Mouse (Mus musculus) neural tube, embryonic 15.5 days (tissue): ENCODE measurements around the gene Gstp1. TPM values are rescaled to one million over a fixed set of nuclear protein-coding genes. Genes with fewer than 3 reads are reported as not detected.

ENCODE experiments used
- ATAC-seq: fragments of 200-750 bp; cut with Nextera tagmentation; 2 replicates; pipeline ENCODE4 v1.8.0; 2017; ENCODE audit warnings: mild to moderate bottlenecking, moderate TSS enrichment, moderate library complexity; ENCODE audit not compliant: low FRiP score
- H3K27ac ChIP-seq: fragments of 300-500 bp; sonication (generic); replicated peaks from 2 replicates; pipeline ENCODE4 v1.5.1; 2015; ENCODE audit warnings: mild to moderate bottlenecking, inconsistent platforms
- H3K27me3 ChIP-seq: fragments of 300-500 bp; sonication (generic); replicated peaks from 2 replicates; pipeline ENCODE4 v1.6.1; 2015; ENCODE audit warnings: inconsistent platforms
- H3K36me3 ChIP-seq: fragments of 300-500 bp; sonication (generic); 2 replicates; pipeline ENCODE4 v1.6.1; 2015; ENCODE audit warnings: inconsistent platforms
- H3K4me1 ChIP-seq: fragments of 300-500 bp; sonication (generic); 2 replicates; pipeline ENCODE4 v1.6.1; 2015; ENCODE audit warnings: inconsistent platforms
- H3K4me2 ChIP-seq: fragments of 300-500 bp; sonication (generic); 2 replicates; pipeline ENCODE4 v1.6.1; 2015; ENCODE audit warnings: inconsistent platforms, mild to moderate bottlenecking, moderate library complexity
- H3K4me3 ChIP-seq: fragments of 300-500 bp; sonication (generic); replicated peaks from 2 replicates; pipeline ENCODE4 v1.5.1; 2015; ENCODE audit warnings: mild to moderate bottlenecking, inconsistent platforms
- H3K9ac ChIP-seq: fragments of 300-500 bp; sonication (generic); replicated peaks from 2 replicates; pipeline ENCODE4 v1.6.1; 2015; ENCODE audit warnings: mild to moderate bottlenecking, inconsistent platforms
- H3K9me3 ChIP-seq: fragments of 300-500 bp; sonication (generic); replicated peaks from 2 replicates; pipeline ENCODE4 v1.6.1; 2016; ENCODE audit warnings: inconsistent platforms
- WGBS: fragments of 180-500 bp; shearing (Covaris S2); methylation state at CpG from one replicate; pipeline ENCODE4 v1.1.7; 2015; ENCODE audit warnings: mixed read lengths; 5-methylcytosine and 5-hydroxymethylcytosine counted together
- polyA plus RNA-seq: library from polyadenylated mRNA; unstranded; fragments of >200 nt; fragmentation: Nextera tagmentation; extraction: Ambion mirVana; gene quantifications from 2 replicates; pipeline ENCODE4 v1.2.1, GENCODE M21; 2015

Gstp1 gene
- polyA plus RNA-seq, 1 experiment from 2014 or later: 552 TPM

GRCm38 (mm10) chr19:4033298-4033697 lies 4.5 kb downstream of the Gstp1 start:
- 80% methylated on average over 3 of the region's 3 CpGs for WGBS
- no peak for ATAC-seq

GRCm38 (mm10) chr19:4032668-4033067 lies 5.1 kb downstream of the Gstp1 start:
- Histone ChIP-seq H3K36me3 (0 out of 2 replicates have a peak, but pooled peaks cover 2% of the 10 kb centered on the region), H3K4me1 (peaks cover 14% of the 10 kb centered on the region), H3K4me2 (no peak overlapping the region), H3K9me3 (no peaks in the 10 kb centered on the region), H3K9ac (no peak overlapping the region), H3K4me3 (no peak overlapping the region), H3K27me3 (no peaks in the 10 kb centered on the region), H3K27ac (no peak overlapping the region)
- ATAC-seq: no peak
- WGBS: 76% methylated on average over 7 of the region's 7 CpGs

More at GRCm38 (mm10) chr19:4033298-4033697, 4.5 kb downstream of the Gstp1 start:
- H3K9me3 ChIP-seq: no peaks in the 10 kb centered on the region
- H3K4me1 ChIP-seq: peaks cover 18% of the 10 kb centered on the region
- H3K27me3 ChIP-seq: no peaks in the 10 kb centered on the region
- H3K4me2 ChIP-seq: no peak overlapping the region
- H3K36me3 ChIP-seq: 0 out of 2 replicates have a peak, but pooled peaks cover 2% of the 10 kb centered on the region
- H3K9ac ChIP-seq: no peak overlapping the region
- H3K27ac ChIP-seq: no peak overlapping the region
- no peak overlapping the region for H3K4me3 ChIP-seq

DNA sequence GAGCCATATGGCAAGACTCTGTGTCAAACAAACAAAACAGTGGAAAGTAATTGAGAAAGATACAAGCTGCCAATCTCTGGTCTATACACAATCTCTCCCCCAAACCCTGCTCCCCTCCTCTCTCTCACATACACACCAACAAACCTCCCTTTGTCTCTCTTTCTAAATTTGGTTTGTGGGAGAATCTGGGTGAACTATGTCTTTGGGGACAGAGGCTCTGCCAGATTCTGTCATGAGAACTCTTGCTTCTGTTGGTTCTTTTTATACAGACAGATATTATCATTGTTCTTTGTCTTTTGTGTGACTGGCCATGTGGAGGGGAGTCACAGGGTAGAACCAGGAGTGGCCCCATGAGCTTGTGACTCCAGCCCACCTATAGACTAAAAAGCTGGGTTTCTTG lies 10.2 kb downstream of the Gstp1 start:
- Histone ChIP-seq H3K4me3 (no peak overlapping the region), H3K4me2 (no peak overlapping the region), H3K4me1 (no peaks in the 10 kb centered on the region), H3K9ac (no peak overlapping the region), H3K27me3 (no peaks in the 10 kb centered on the region), H3K9me3 (no peaks in the 10 kb centered on the region), H3K36me3 (no peaks in the 10 kb centered on the region), H3K27ac (no peak overlapping the region)
- ATAC-seq: no peak

DNA sequence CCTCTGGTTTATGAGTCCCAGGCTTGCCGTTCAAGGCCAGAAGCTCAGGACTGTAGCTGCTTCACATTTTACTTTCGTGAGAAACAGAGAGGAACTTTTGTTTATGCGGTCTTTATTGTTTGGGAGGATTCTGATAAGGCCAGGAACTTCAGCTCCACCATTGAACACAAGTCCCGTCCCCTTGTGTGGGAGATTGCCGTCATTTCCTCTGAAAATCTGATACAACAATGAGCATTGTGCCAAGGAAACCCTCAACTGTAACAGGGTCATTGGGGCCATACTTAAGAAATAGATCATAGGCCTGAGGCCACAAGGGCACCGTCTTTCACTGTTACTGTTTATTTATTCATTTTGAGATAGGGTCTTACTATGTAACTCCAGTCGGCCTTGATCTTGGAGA lies 14.6 kb downstream of the Gstp1 start:
- no peak overlapping the region for H3K9ac ChIP-seq
- H3K4me3 ChIP-seq: no peak overlapping the region
- H3K27ac ChIP-seq: no peak overlapping the region
- H3K4me2 ChIP-seq: no peak overlapping the region
- no peaks in the 10 kb centered on the region for H3K27me3 ChIP-seq
- no peaks in the 10 kb centered on the region for H3K9me3 ChIP-seq
- WGBS: 81% methylated on average over 7 of the region's 7 CpGs
- H3K4me1 ChIP-seq: peaks cover 4% of the 10 kb centered on the region
- H3K36me3 ChIP-seq: no peaks in the 10 kb centered on the region
- no peak for ATAC-seq

DNA sequence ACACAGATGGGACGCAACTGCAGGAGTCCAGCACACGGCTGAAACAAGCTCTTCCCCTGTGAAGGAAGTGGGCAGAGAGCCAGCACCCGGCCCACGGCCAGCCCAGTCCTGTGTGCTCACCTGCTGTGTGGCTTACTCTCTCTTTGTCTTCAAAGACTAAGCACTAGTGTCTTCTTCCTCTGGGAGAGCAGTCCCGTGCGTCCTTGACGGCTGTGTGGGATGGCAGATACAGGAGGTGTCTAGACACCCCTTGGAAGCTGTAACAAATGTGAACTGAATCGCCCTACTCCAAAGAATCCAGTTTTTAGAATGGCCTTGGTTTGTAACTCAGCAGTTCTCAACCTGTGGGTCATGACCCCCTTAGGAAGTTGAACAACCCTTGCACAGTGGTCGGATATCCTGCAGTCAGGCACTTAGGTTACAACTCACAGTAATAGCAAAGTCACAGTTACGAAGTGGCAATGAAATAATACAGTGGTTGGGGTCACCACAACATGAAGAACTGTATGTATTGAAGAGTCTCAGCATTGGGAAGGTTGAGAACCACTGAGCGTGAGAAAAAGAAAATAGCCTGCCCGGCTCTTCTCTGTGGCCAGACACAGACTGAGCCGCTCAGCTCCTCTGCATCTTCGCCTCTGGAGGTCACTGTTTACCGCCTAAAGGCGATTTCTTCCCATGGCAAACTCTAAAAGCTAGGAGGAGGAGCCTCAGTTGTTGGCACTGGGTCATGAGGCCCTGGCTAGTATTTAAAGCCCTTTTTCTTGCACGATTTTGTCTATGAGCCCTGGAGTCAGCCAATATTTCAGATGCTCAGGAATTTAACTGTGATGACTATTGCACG lies 18.8 kb downstream of the Gstp1 start:
- Histone ChIP-seq H3K9me3 (no peaks in the 10 kb centered on the region), H3K4me3 (no peak overlapping the region), H3K36me3 (no peaks in the 10 kb centered on the region), H3K27me3 (no peaks in the 10 kb centered on the region), H3K9ac (no peak overlapping the region), H3K4me1 (peaks cover 4% of the 10 kb centered on the region), H3K4me2 (no peak overlapping the region), H3K27ac (no peak overlapping the region)
- 25% methylated on average over 18 of the region's 18 CpGs for WGBS
- ATAC-seq: peak; percentile 84

DNA sequence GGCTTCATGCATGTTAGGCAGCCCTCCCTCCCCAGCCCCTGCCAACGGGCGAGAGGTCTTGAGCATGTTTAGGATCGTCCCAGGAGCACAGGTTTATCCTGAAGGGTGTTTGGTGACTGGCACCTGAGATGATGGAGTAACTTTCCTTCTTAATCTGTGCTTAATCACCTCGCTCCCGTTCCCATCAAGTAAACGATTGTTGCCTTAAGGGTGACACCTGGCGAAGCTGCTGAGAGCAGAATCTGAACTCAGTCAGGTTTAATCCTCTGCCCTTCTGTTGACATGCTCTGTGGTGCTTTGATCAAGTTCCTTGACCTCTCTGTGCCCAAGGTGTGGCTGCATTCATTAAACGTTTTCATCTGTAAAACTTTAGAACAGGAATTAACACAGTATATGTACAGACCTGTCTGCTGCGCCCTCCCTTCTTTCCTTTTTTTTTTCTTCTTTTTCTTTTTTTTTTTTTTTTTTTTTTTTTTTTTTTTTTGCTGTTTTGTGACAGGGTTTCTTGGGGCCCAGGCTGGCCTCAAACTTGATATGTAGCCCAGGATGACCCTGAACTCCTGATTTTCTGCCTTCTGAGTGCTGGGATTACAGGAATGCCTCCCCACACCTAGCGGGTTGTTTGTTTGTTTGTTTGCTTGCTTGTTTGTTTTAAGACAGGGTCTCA lies 19.7 kb downstream of the Gstp1 start:
- no peak for ATAC-seq
- WGBS: 74% methylated on average over 10 of the region's 10 CpGs

GRCm38 (mm10) chr19:4015635-4016034 lies 22.1 kb downstream of the Gstp1 start:
- Histone ChIP-seq H3K4me1 (peaks cover 21% of the 10 kb centered on the region), H3K27ac (no peak overlapping the region), H3K36me3 (0 out of 2 replicates have a peak, but pooled peaks cover 4% of the 10 kb centered on the region), H3K9me3 (no peaks in the 10 kb centered on the region), H3K27me3 (no peaks in the 10 kb centered on the region), H3K4me2 (no peak overlapping the region), H3K9ac (no peak overlapping the region), H3K4me3 (no peak overlapping the region)
- WGBS: 72% methylated on average over 5 of the region's 5 CpGs
- ATAC-seq: no peak

More for the DNA sequence above, 19.7 kb downstream of the Gstp1 start:
- Histone ChIP-seq H3K27ac (no peak overlapping the region), H3K9me3 (no peaks in the 10 kb centered on the region), H3K36me3 (no peaks in the 10 kb centered on the region), H3K4me1 (peaks cover 6% of the 10 kb centered on the region), H3K9ac (no peak overlapping the region), H3K4me3 (no peak overlapping the region), H3K27me3 (no peaks in the 10 kb centered on the region), H3K4me2 (no peak overlapping the region)

- no peak overlapping the region for H3K9ac ChIP-seq
- no peak for ATAC-seq
- no peak overlapping the region for H3K4me2 ChIP-seq
- H3K36me3 ChIP-seq: peaks cover 8% of the 10 kb centered on the region; the same call in 1 of the 2 replicates
- no peak overlapping the region for H3K27ac ChIP-seq
- no peaks in the 10 kb centered on the region for H3K27me3 ChIP-seq
- H3K4me3 ChIP-seq: no peak overlapping the region
- H3K4me1 ChIP-seq: peaks cover 21% of the 10 kb centered on the region
- H3K9me3 ChIP-seq: no peaks in the 10 kb centered on the region
Observed at GRCm38 (mm10) chr19:4014802-4015201, 23.0 kb downstream of the Gstp1 start.

GRCm38 (mm10) chr19:4013066-4013465 lies 24.7 kb downstream of the Gstp1 start:
- 27% methylated on average over 9 of the region's 9 CpGs for WGBS
- no peaks in the 10 kb centered on the region for H3K9me3 ChIP-seq
- ATAC-seq: peak; percentile 48
- H3K27me3 ChIP-seq: no peaks in the 10 kb centered on the region
- H3K4me2 ChIP-seq: peak overlapping the region; percentile 62
- H3K9ac ChIP-seq: 0 out of 2 replicates have a peak overlapping the region, but pooled peaks have one; percentile 18
- no peak overlapping the region for H3K27ac ChIP-seq
- H3K4me3 ChIP-seq: peak overlapping the region; percentile 88
- H3K36me3 ChIP-seq: peaks cover 24% of the 10 kb centered on the region
- peaks cover 18% of the 10 kb centered on the region for H3K4me1 ChIP-seq

DNA sequence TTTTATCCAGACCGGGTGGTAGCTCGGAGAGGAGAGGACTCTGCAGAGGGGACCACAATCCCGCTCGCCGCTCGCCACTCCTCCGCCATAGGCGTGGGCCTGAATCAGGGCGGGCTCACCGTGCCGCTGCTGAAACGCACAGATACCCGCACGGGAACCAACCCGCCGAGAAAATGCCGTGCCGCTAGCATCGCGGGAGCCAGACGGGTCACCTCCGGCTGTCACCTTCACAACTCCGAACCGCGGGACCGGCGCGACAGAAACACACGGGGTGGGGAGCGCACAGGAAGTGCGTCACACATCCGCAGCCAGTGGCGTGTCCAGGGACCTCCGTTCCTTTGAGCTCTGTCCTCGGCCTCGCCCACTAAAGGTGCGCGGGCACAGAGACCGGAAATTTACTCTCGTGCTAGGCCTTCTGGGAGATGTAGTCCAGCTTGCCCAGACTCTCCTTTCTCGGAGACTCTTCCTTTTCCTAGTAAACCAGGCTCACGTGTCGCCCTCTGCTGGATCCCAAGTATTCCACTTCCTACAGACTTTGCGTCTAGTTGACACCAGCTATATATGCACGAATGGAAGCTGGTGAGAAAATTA lies 25.3 kb downstream of the Gstp1 start, which contains the start of gene Ndufv1:
Gene Ndufv1 (minus strand): TSS at position 375 of the 591 bp plus-strand sequence.
- H3K36me3 ChIP-seq: peaks cover 29% of the 10 kb centered on the region
- H3K9me3 ChIP-seq: no peaks in the 10 kb centered on the region
- no peaks in the 10 kb centered on the region for H3K27me3 ChIP-seq
- peak within 1 kb of the TSS; percentile 88 for H3K4me3 ChIP-seq
- H3K27ac ChIP-seq: peak within 1 kb of the TSS; percentile 85
- WGBS: under 1% methylated on average over 45 of the region's 45 CpGs
- H3K9ac ChIP-seq: peak within 1 kb of the TSS; percentile 77
- H3K4me1 ChIP-seq: peaks cover 18% of the 10 kb centered on the region
- ATAC-seq: peak; percentile 99
- peak within 1 kb of the TSS; percentile 62 for H3K4me2 ChIP-seq

GRCm38 (mm10) chr19:4011086-4011485 lies 26.7 kb downstream of the Gstp1 start:
- Histone ChIP-seq H3K4me2 (peak overlapping the region; percentile 62), H3K36me3 (peaks cover 44% of the 10 kb centered on the region), H3K9ac (no peak overlapping the region), H3K4me3 (no peak overlapping the region), H3K27me3 (no peaks in the 10 kb centered on the region), H3K27ac (no peak overlapping the region), H3K4me1 (peaks cover 18% of the 10 kb centered on the region), H3K9me3 (no peaks in the 10 kb centered on the region)
- WGBS: 97% methylated on average over 5 of the region's 5 CpGs
- ATAC-seq: no peak
